Mouse (Mus musculus) forebrain, embryonic 13.5 days (tissue): ENCODE data around the gene Cdk17. TPM values are rescaled to one million over a fixed set of nuclear protein-coding genes. Genes with fewer than 3 reads are reported as not detected.
A peak's percentile ranks its signal among the peaks of the same experiment; 100 is the strongest.
"Not testable (repeated sequence)": the region's sequence is repeated elsewhere in the genome, so short reads cannot be mapped to it uniquely, and the experiment has no call there.

Experiments
- ATAC-seq: fragments of 200-750 bp; cut with Nextera tagmentation; 2 replicates; pipeline ENCODE4 v1.8.0; 2017
- H3K27ac ChIP-seq: fragments of 300-500 bp; sonication (generic); 2 replicates; pipeline ENCODE4 v1.5.1; 2015; ENCODE audit warnings: inconsistent platforms, mild to moderate bottlenecking, moderate library complexity
- H3K27me3 ChIP-seq: fragments of 300-500 bp; sonication (generic); 2 replicates; pipeline ENCODE4 v1.6.1; 2015; ENCODE audit warnings: mild to moderate bottlenecking, inconsistent platforms
- H3K36me3 ChIP-seq: fragments of 300-500 bp; sonication (generic); 2 replicates; pipeline ENCODE4 v1.6.1; 2015; ENCODE audit warnings: mild to moderate bottlenecking, inconsistent platforms; ENCODE audit not compliant: poor library complexity, severe bottlenecking
- H3K4me1 ChIP-seq: fragments of 300-500 bp; sonication (generic); 2 replicates; pipeline ENCODE4 v1.6.1; 2015; ENCODE audit warnings: inconsistent platforms
- H3K4me2 ChIP-seq: fragments of 300-500 bp; sonication (generic); 2 replicates; pipeline ENCODE4 v1.6.1; 2015; ENCODE audit warnings: inconsistent platforms, mild to moderate bottlenecking, moderate library complexity
- H3K4me3 ChIP-seq: fragments of 300-500 bp; sonication (generic); 2 replicates; pipeline ENCODE4 v1.5.1; 2015; ENCODE audit warnings: mild to moderate bottlenecking, inconsistent platforms
- H3K9ac ChIP-seq: fragments of 300-500 bp; sonication (generic); 2 replicates; pipeline ENCODE4 v1.6.1; 2015; ENCODE audit warnings: mild to moderate bottlenecking, inconsistent platforms
- H3K9me3 ChIP-seq: fragments of 300-500 bp; sonication (generic); replicated peaks from 2 replicates; pipeline ENCODE4 v1.6.1; 2016; ENCODE audit warnings: inconsistent platforms
- WGBS: fragments of 180-500 bp; shearing (Covaris S2); methylation state at CpG from one replicate; pipeline ENCODE4 v1.1.7; 2015; 5-methylcytosine and 5-hydroxymethylcytosine counted together
- polyA plus RNA-seq: library from polyadenylated mRNA; unstranded; fragments of >200 nt; fragmentation: Nextera tagmentation; extraction: Ambion mirVana; gene quantifications from 2 replicates; pipeline ENCODE4 v1.2.1, GENCODE M21; 2015

Gene Cdk17
- polyA plus RNA-seq, 1 experiment from 2014 or later, result 39.3 TPM

DNA sequence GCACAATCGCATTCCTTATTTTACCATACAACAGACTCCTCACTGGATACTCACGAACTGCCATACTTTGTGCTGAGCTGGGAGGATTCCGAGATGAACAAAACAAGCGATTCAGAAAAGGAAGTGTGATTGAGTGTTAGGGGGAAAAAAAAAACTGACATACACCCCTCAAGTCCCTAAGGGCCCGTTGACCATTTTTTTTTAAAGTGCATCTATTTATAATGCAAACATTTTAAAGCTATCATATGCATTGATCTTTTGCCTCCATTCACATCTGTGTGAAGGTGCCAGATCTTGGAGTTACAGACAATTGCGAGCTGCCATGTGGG is 16.7 kb upstream of the Cdk17 start:
- no peaks in the 10 kb centered on the region for H3K9me3 ChIP-seq
- H3K4me2 ChIP-seq, result no peak overlapping the region
- no peak overlapping the region for H3K27ac ChIP-seq
- H3K4me3 ChIP-seq, result no peak overlapping the region
- WGBS, result 69% methylated on average over 6 of the region's 6 CpGs
- no peak for ATAC-seq
- H3K27me3 ChIP-seq, result no peaks in the 10 kb centered on the region
- H3K36me3 ChIP-seq, result no peaks in the 10 kb centered on the region
- H3K9ac ChIP-seq, result no peak overlapping the region
- peaks cover 7% of the 10 kb centered on the region for H3K4me1 ChIP-seq

DNA sequence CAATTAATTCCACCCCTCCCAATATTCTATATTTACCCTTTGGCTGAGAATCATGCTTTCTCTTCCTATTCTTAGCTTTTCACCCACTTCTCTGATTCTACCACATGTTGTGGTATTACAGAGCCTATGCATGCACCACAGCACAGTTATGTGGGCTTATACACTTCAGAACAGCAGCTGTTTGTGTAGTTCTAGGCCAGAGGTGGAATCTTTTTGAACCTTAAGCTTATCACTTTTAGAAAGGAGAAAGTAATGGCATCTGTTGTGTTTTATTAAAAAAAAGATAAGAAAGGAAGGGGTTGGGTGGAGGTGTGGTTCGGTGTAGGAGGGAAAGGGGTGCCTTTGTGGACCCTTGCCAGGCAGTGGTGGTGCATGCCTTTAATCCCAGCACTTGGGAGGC is 16.1 kb upstream of the Cdk17 start:
- no peak for ATAC-seq
- H3K36me3 ChIP-seq, result no peaks in the 10 kb centered on the region
- no peaks in the 10 kb centered on the region for H3K27me3 ChIP-seq
- no peak overlapping the region for H3K4me3 ChIP-seq
- no peaks in the 10 kb centered on the region for H3K9me3 ChIP-seq
- H3K27ac ChIP-seq, result no peak overlapping the region
- peaks cover 7% of the 10 kb centered on the region for H3K4me1 ChIP-seq
- 89% methylated on average over 1 of the region's 1 CpGs for WGBS
- H3K4me2 ChIP-seq, result no peak overlapping the region
- H3K9ac ChIP-seq, result no peak overlapping the region

DNA sequence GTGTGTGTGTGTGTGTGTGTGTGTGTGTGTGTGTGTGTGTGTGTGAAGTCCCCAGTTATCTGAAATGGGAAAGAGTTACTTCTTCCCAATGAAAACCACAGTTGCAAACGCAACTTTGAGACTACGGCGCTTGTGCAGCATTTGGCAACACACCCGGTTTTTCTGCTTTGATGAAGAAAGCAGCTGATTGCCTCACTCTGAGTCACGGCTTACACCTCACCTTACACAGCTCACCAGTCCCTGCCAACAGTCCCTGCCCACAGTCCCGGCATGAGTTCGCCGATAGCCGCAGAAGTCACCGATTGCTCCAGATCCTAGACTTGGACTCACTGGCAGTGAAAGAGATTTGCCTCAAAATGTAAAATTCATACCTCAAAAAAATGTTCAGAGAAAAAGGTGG is 15.6 kb upstream of the Cdk17 start:
- Histone ChIP-seq H3K27me3 (no peaks in the 10 kb centered on the region), H3K27ac (no peak overlapping the region), H3K9me3 (no peaks in the 10 kb centered on the region), H3K4me2 (no peak overlapping the region), H3K9ac (no peak overlapping the region), H3K4me3 (no peak overlapping the region), H3K4me1 (peaks cover 7% of the 10 kb centered on the region), H3K36me3 (no peaks in the 10 kb centered on the region)
- ATAC-seq, result no peak
- 79% methylated on average over 10 of the region's 10 CpGs for WGBS

DNA sequence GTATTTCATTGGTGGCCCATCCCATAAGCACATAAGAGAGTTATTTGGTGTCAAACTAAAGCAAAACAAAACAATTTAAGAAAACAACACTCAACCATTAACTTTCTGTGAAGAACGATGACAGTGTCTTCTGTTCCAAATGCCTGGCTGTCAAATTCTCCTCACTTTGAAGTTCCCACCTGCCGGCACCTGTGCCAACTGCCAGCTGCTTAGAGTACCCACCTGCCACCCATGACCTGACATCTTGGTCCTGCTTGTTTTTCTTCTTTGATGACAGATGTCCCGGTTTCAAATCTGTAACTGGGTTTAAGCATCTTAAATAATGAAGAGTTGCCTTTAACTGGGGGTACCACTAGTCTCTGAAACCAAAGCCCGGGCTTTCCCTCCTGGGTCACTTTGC is 14.1 kb upstream of the Cdk17 start:
- no peak overlapping the region for H3K27ac ChIP-seq
- H3K36me3 ChIP-seq, result no peaks in the 10 kb centered on the region
- H3K4me2 ChIP-seq, result no peak overlapping the region
- H3K4me1 ChIP-seq, result peaks cover 7% of the 10 kb centered on the region
- H3K4me3 ChIP-seq, result no peak overlapping the region
- 90% methylated on average over 4 of the region's 4 CpGs for WGBS
- H3K9me3 ChIP-seq, result no peaks in the 10 kb centered on the region
- no peak overlapping the region for H3K9ac ChIP-seq
- no peak for ATAC-seq
- no peaks in the 10 kb centered on the region for H3K27me3 ChIP-seq

DNA sequence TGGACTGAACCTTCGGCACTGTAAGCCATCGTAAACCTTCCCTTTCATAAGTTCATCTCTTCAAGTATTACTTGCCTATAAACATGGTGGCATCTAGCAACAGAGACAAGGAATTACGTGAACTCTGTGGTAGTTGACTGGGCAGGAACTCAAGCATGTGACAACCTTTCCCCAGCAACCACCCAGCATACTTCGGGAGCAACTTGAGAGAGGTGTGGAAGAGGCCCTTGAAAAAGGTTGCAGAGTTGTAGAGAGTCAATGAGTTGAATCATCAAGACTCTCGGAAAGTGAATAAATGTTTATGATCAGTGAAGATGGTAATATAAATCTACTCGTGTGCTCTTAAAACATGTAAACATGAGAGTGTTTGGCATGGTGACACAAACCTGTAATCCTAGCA is 13.0 kb upstream of the Cdk17 start:
- Histone ChIP-seq H3K4me2 (no peak overlapping the region), H3K9me3 (no peaks in the 10 kb centered on the region), H3K27me3 (no peaks in the 10 kb centered on the region), H3K4me1 (peaks cover 6% of the 10 kb centered on the region), H3K36me3 (no peaks in the 10 kb centered on the region), H3K9ac (no peak overlapping the region), H3K27ac (no peak overlapping the region), H3K4me3 (no peak overlapping the region)
- WGBS, result 90% methylated on average over 6 of the region's 6 CpGs
- ATAC-seq, result no peak

DNA sequence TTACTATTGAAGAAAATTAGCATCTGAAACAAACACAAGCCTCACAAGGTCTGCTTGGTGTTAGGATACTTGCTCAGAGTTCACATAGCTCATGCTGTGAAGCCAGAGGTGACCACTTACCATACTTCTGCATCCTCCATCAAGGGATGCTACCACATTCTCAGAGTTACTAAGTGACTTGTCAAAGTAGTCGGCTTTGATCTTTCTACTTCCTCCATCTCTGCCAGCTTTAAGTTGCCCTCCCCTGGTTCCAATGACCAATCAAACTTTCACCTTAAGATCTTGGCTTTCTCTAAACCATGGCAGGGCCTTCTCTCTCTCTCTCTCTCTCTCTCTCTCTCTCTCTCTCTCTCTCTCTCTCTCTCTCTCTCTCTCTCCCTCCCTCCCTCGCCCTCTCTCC is 11.1 kb upstream of the Cdk17 start:
- Histone ChIP-seq H3K9ac (no peak overlapping the region), H3K27me3 (no peaks in the 10 kb centered on the region), H3K4me1 (no peaks in the 10 kb centered on the region), H3K9me3 (no peaks in the 10 kb centered on the region), H3K4me2 (no peak overlapping the region), H3K27ac (no peak overlapping the region), H3K36me3 (no peaks in the 10 kb centered on the region), H3K4me3 (no peak overlapping the region)
- whole genome bisulfite sequencing, result 81% methylated on average over 1 of the region's 2 CpGs
- ATAC-seq, result no peak

DNA sequence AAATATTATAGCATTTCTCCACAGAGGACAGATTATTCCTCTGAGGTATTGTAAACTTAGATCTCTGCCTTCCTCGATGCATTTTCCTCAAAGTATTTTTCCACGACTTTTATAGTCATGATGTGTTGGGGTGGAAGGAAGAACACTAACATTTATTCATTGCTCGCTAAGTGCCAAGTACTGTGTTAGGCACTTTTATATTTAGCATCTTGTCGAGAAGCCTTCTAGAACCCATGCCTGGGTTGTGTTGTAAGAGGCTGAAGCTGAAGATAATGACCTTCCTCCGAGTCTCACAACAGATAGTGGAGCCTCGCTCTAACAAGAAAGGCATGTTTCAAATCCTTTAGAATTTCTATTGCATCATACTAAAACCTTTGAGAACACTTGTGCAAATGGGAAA is 8.9 kb upstream of the Cdk17 start:
- Histone ChIP-seq H3K27me3 (no peaks in the 10 kb centered on the region), H3K9ac (no peak overlapping the region), H3K36me3 (no peaks in the 10 kb centered on the region), H3K9me3 (no peaks in the 10 kb centered on the region), H3K4me2 (no peak overlapping the region), H3K4me3 (no peak overlapping the region), H3K27ac (no peak overlapping the region), H3K4me1 (no peaks in the 10 kb centered on the region)
- WGBS, result 74% methylated on average over 6 of the region's 6 CpGs
- no peak for ATAC-seq

DNA sequence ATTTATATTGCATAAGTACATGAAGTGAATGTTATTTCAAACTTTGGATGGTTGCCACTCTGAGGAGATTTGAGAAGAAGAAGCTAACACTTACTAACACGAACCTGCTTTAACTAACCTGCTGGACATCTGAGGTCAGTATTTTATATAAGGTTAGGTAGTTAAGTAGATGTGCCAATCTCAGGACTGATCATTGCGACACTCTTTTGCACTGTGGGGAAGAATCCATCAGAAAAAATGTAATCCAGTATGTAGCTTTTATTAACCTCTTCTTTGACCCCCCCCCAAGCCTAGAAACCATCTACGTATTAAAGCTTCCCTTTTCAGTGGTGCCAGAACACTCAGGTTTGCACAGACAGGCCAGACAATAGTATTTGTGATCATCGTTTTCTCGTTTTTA is 8.0 kb upstream of the Cdk17 start:
- H3K9ac ChIP-seq, result no peak overlapping the region
- H3K27ac ChIP-seq, result no peak overlapping the region
- H3K4me3 ChIP-seq, result no peak overlapping the region
- H3K27me3 ChIP-seq, result no peaks in the 10 kb centered on the region
- H3K4me2 ChIP-seq, result no peak overlapping the region
- no peaks in the 10 kb centered on the region for H3K9me3 ChIP-seq
- WGBS, result 93% methylated on average over 5 of the region's 5 CpGs
- H3K4me1 ChIP-seq, result no peaks in the 10 kb centered on the region
- no peaks in the 10 kb centered on the region for H3K36me3 ChIP-seq
- no peak for ATAC-seq

DNA sequence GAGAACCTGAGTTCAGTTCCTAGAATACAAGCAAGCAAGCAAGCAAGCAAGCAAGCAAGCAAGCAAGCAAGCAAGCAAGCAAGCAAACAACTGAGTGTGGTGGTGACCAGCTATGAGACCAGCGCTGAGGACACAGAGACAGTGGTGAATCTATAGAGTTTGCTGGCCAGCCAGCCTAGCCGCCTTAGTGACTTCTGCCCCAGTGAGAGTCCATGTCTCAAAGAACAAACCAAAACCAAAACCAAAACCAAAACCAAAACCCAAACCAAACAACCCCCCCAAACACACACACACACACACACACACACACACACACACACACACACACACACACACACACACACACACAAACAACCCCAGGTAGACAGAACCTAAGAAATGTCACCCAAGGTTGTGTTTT is 7.3 kb upstream of the Cdk17 start:
- 86% methylated on average over 2 of the region's 2 CpGs for WGBS
- not testable (repeated sequence) for H3K4me3 ChIP-seq, H3K9ac ChIP-seq, H3K36me3 ChIP-seq, H3K4me1 ChIP-seq, H3K27me3 ChIP-seq, ATAC-seq, H3K27ac ChIP-seq, H3K4me2 ChIP-seq, H3K9me3 ChIP-seq

DNA sequence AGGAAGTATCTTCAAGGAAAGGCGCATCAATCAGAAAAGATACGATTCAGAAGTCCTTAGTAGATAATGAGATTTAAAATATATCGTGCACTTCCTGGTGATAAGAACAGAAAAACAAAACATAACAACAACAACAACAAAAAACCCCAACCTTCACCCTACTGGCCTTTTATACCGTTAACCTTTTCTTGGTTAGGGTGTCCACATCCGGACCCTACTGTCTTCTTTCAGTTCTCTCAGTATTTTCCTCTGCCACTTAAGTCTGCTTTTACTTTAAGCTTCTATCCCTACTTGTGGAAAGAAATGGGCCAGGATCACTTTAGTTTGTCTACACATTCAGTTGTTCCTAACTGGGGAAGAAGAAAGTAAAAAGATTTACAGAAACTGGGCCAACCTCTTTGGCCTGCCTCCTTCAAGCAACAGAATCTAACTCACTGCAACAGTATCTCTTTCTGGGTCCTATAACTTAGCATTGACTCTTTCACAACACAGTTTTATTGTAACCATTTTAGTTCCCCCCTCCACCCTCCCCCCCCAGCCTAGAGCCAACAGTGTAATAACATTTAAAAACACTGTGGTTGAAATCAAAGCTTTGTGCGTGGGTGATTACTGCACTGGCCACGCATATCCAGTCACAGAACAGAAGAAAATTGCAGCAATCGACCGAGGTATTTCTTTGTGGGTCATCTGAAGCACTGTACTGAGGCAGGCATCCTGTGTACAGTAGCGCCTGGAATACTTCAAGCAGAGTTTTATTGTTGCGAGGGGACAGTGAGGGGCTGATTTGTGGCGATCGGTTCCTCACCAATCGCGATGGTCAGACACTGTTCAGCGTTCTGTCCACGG is 801 bp upstream of the Cdk17 start:
- WGBS, result 28% methylated on average over 17 of the region's 17 CpGs
- Histone ChIP-seq H3K27me3 (no peaks in the 10 kb centered on the region), H3K4me3 (peak overlapping the region; percentile 95), H3K4me2 (peak overlapping the region; percentile 69), H3K9ac (peak overlapping the region; percentile 48; the same call in 1 of the 2 replicates), H3K9me3 (no peaks in the 10 kb centered on the region), H3K27ac (peak overlapping the region; percentile 10; the same call in 1 of the 2 replicates), H3K4me1 (peaks cover 20% of the 10 kb centered on the region), H3K36me3 (no peaks in the 10 kb centered on the region)
- peak; percentile 72 for ATAC-seq

DNA sequence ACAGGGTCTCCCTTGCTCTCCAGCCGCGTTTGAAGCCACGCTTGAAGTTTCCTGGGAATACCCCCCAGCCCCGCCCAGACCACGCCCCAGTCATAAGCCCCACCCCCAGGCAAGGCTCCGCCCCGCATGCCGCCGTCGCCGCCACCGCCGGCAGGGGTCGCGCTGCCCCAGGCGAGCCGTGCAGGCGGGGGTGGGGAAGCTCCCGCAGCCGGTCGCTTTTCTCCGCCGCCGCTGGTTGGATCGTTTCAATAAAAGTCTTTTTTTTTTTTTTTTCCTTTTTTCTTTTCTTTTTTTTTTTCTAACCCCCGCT is 223 bp upstream of the Cdk17 start:
- Histone ChIP-seq H3K36me3 (no peaks in the 10 kb centered on the region), H3K4me2 (peak overlapping the region; percentile 69), H3K4me1 (peaks cover 26% of the 10 kb centered on the region), H3K27ac (peak overlapping the region; percentile 100), H3K4me3 (peak overlapping the region; percentile 95), H3K9ac (peak overlapping the region; percentile 98), H3K27me3 (no peaks in the 10 kb centered on the region), H3K9me3 (no peaks in the 10 kb centered on the region)
- 1% methylated on average over 26 of the region's 26 CpGs for WGBS
- ATAC-seq, result peak; percentile 93

DNA sequence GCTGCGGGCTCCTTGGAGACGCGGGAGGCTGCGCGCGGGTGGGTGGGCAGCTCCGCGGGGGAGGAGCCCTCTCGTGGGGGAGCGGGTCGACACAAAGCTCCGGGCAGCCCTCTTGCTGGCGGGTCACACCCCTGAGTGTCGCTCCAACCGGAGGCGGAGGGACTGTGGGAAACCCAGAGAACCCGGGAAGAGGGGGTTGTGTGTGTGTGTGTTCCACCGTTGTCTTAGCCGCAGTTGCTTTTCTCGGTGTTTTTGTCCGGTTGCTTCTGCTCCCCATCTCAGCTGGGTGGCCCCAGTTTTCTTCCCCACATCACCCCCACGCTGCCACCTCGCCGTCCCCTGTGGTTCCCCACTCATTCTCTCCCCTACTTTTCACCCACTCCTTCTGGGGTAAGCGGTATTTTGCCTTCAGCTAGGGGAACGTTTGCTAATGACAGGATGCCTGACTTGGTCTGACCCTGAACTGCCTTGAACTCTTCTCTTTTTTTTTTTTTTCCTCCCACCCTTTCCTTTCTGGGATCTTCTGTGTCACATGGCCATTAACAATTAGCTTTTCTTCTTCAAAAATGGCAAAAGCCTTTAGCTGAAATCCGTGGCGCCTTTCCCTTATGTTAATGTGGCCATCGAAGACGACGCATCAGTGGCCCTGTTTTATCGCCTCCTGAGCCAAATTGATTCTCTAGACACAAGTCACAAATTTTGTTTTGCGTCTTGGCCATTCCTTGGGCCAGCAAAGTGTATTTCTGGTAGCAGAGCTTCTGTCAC is 1.0 kb downstream of the Cdk17 start:
- H3K9ac ChIP-seq, result peak overlapping the region; percentile 98
- peak overlapping the region; percentile 100 for H3K27ac ChIP-seq
- peak overlapping the region; percentile 69 for H3K4me2 ChIP-seq
- no peaks in the 10 kb centered on the region for H3K36me3 ChIP-seq
- H3K4me1 ChIP-seq, result peaks cover 39% of the 10 kb centered on the region
- under 1% methylated on average over 30 of the region's 33 CpGs for WGBS
- no peaks in the 10 kb centered on the region for H3K27me3 ChIP-seq
- H3K9me3 ChIP-seq, result no peaks in the 10 kb centered on the region
- H3K4me3 ChIP-seq, result peak overlapping the region; percentile 95
- peak; percentile 30 for ATAC-seq
